Mouse (Mus musculus) spleen, postnatal 4 days (tissue): ENCODE data around the gene Mcidas.

Source experiments
- DNase-seq, 2 experiments: peaks; one replicate each; pipeline ENCODE4 v3.0.0; 2022; ENCODE audit warnings: low spot score in 2 of 2

Gene Mcidas

GRCm38 (mm10) chr13:112993531-112994152, at the start of gene Mcidas:
Gene Mcidas (plus strand): TSS chr13:112993845.
- peak in 1 of 2 experiments; percentile 63 for DNase-seq

DNA sequence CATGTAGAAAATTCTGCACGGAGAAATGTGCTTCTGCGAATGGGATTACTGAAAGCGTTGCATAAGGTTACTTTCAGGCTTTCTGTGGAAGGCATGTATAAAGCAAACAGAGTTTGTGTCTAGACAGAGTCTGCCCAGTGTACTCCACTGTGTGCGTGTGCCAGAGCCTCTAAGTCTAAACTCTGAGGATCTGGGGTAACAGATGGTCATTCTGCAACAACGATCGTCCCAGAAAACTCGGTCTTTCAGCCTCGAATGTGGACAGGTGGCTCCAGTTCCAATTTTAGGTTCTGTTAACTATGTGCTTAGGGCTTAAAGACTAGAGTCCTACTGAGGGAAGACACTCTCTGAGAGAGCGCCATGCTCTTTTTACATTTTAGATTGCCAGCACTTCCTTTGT, 48.3 kb upstream of the Mcidas start:
- no peak for DNase-seq

GRCm38 (mm10) chr13:112945900-112946299, 47.7 kb upstream of the Mcidas start:
- no peak for DNase-seq

GRCm38 (mm10) chr13:112954067-112954466, 39.6 kb upstream of the Mcidas start:
- DNase-seq = no peak

DNA sequence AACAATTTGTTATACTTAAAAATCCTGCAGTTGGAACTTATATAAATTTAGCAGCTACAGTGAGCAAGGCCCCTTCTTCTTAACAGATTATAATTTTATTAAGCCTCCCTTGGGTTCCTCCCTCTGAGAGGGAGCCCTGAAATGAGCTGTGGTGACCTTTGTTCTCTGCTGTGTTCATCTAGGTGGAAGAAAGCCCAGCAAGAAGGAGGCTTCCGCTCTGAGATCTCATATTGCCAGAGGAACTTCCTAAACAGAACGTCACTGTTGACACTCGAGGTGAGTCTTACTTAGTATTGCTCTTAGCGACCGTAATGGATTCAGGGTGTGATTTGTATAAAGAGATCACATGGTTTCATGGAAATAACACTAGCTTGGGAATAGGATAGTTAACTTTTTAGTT, 30.6 kb upstream of the Mcidas start:
- DNase-seq = no peak

GRCm38 (mm10) chr13:112964421-112964820, 29.2 kb upstream of the Mcidas start:
- no peak for DNase-seq

DNA sequence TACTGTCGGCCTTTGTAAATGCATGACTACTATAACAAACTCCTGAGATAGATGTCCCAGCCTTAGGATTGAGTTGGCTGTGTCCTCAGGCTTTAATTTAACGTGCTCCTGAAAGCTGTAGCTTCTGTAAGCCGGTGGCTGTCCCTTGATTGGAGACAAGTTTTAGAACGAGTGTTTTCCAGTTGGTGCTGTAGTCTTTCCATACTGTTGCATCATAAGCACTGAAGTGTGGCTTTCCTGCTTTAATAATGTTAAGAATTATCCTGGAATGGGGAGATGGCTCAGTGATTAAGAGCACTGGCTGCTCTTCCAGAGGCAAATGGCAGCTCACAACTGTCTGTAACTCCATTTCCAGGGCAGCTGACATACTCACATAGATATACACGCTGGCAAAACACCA, 26.4 kb upstream of the Mcidas start:
- DNase-seq = no peak

- DNase-seq = no peak
Observed at GRCm38 (mm10) chr13:112976720-112977119, 16.9 kb upstream of the Mcidas start.

GRCm38 (mm10) chr13:112985605-112986450, 7.8 kb upstream of the Mcidas start:
- peak in 1 of 2 experiments; percentile 58 for DNase-seq

GRCm38 (mm10) chr13:112986451-112986950, 7.1 kb upstream of the Mcidas start:
- DNase-seq = peak in 1 of 2 experiments; percentile 39

DNA sequence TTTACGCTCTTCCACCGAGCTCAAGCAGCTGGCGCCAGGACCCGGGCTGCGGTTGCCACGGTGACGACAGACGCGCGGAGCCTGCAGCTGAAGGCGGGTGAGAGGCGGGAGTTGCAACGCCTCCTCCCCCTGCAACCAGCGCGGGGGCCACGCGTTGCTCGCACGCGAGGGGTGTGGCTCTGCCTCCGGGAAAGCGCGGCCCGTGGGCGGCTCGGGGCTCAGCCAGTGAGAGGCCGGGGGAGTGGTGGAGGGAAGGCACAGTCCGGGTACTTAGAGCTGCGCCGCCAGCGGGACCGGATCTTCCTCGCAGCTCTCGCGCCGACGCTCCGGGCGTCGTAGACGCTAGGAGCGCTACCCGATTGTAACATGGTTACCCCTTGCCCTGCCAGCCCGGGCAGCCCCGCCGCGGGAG, 6.1 kb upstream of the Mcidas start, which contains the start of gene Ccno:
TSS of gene Ccno (plus strand) at position 271 of the 412 bp plus-strand sequence.
- peak; percentile 76 to 84 for DNase-seq

DNA sequence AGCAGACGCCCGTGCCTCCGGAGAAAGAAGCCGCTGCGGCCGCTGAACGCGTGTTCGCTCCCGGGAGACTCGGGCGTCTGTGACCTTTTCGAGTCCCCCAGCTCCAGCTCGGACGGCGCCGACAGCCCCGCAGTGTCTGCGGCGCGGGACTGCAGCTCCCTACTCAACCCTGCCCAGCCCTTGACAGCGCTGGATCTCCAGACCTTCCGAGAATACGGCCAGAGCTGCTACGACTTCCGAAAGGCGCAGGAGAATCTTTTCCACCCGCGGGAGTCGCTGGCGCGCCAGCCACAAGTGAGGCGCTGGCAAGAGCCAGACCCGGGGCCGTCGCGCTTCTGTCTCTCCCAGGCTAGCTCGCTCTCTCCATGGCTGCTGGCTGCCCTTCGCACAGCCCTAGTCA, 5.7 kb upstream of the Mcidas start:
- DNase-seq = no peak

DNA sequence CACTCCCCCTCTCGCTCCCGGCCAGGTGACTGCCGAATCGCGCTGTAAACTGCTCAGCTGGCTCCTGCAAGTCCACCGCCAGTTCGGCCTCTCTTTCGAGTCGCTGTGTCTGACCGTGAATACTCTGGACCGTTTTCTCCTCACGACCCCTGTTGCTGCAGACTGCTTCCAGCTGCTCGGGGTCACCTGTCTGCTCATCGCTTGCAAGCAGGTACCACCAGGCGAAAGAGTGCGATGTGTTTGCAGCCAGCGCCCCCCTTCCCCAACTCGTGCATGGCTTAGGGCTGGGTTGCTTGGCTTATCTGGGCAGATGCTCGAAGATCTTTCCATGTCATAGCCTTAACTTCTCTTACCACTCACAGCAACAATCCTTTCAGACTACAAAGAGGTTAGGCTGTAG, 4.8 kb upstream of the Mcidas start:
- DNase-seq = peak in 1 of 2 experiments; percentile 60

GRCm38 (mm10) chr13:112989541-112989940, 4.1 kb upstream of the Mcidas start:
- peak in 1 of 2 experiments; percentile 59 for DNase-seq

- DNase-seq = peak in 1 of 2 experiments; percentile 57
Observed at GRCm38 (mm10) chr13:112990346-112990745, 3.3 kb upstream of the Mcidas start.

DNA sequence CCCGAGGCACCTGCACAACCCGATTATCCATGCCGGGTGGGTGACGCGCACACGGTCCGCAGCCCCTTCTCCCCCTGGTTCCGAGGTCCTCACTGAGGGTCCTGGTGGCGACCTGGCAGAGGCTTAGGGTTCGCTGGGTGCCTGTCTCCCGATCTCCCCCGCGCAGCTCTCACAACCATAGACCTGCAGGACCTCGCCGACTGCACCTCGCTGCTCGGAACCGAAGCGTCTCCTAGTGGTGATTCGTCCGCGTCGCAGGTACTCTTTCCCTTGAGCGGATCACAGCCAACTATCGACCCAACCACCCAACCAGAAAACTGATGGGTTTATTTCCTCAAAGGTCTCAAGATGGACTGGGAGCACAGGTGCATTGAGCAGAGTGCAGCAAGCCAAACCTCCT, 546 bp downstream of the Mcidas start:
- DNase-seq = peak; percentile 40 to 75

GRCm38 (mm10) chr13:112996407-112996806, 2.8 kb downstream of the Mcidas start:
- DNase-seq = peak in 1 of 2 experiments; percentile 58

DNA sequence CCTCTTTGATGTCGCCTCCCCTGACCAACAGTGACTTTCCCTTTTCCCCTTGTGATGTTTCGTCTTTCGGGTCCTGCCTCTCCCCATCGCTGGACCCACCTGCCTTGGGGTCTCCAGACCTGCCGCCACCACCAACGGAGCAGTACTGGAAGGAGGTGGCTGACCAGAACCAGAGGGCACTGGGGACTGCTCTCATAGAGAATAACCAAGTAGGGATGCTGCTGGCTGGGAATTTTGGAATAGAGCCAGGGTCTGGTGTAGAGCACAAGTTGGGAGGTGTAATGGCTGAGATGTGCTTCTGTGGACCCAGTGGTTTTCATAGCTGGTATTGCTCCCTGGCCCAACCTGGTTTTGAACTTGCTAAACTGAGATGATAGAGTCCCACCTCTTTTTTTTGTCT, 3.7 kb downstream of the Mcidas start:
- DNase-seq = peak in 1 of 2 experiments; percentile 48

GRCm38 (mm10) chr13:112998427-112999201, 5.0 kb downstream of the Mcidas start:
- DNase-seq = peak in 1 of 2 experiments; percentile 63

DNA sequence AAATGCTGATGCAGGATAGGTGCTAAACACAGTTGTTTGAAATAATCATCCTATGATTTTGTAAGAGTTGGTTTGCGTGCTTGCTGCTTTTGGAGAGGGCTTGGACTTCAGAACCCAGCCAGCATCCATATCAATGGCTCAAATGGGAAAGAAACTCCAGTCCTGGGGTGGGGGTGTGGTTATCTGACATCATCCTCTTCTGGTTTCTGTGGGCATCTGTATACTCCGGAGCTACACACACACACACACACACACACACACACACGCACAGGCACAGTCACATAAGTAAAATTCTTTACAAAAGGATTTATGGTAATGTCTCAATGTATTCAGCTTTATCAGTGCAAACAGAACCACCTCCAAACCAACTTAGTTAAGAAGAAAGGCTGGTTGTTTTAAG, 6.4 kb downstream of the Mcidas start:
- no peak for DNase-seq

DNA sequence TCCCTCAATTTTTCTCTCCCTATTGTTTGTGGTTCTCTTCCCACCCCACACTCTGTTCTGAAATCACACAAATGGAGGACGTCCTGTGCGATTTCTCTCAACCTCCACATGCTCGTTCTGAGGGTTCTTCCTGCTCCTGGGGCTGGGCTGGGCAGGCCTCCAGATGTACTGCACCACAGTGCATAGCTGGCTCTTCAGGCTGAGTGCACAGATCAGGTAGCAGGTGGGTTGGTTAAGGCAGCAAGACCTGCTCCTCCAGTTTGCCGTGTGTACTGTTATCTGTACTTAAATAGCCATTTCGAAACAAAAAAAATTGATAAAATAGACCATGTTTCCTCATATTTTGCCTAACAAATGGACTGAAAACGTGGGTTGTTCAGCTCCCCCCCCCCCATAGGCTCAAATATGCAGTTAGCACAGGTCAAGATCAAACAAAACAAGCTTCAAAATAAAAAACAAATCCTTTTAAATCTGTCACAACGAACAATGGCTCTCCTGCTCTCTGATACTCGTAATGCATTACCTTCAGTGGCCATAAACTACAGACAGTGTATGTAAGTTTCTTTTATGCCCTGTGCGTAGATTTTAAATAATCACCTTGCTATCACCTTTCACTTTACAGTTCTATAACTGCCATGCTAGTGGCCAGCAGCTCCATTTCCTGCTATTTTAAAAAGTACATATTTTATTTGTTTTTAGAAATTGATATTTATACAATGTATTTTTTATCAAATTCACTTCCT, 7.1 kb downstream of the Mcidas start:
- DNase-seq = peak in 1 of 2 experiments; percentile 47
